In the genomic region with DNA sequence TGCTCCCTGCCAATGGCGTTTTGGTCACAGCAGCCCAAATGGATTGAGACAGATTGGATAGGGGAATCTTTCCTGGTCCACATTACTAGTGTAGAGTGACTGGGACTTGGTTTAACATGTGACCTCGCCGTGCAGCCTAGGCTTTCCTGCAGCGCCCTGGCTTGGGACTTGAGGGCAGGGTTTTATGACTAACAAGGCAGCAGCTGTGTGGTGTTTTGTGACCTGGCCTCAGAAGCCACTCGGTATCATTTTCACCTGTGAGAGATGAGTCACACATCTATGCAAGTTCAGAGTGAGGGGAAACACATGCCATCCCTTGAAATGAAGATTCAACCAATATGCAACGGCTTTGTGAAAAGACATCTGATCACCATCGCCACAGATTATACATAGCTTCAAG, we compare ENCODE assay signal across 34 mouse cellular contexts. TPM values are rescaled to one million over a fixed set of nuclear protein-coding genes. Genes with fewer than 3 reads are reported as not detected.
DNase-seq lines count a peak whose midpoint lies in the region; TF ChIP-seq lines count a peak whose summit lies in the region.
"Had no signal": no experiment of that assay in that cellular context is flagged by ENCODE, and none has a peak within 500 bp of the region (broad histone marks: within the 10 kb centered on the region; RNA-seq: fewer than 3 reads in every experiment).

No protein-coding gene starts in this region.

- no peak for TF ChIP-seq RAD21 in CH12.LX (IDR thresholded peaks at IDR 0.05; ENCODE audit: low read depth, low read length)

- H3K9ac ChIP-seq in CH12.LX (ENCODE audit: insufficient read depth, low read depth), result no peak overlapping the region
- H3K9ac ChIP-seq: embryonic facial prominence, embryonic 13.5 days; forebrain, embryonic 12.5 days; forebrain, embryonic 15.5 days; hindbrain, embryonic 12.5 days; hindbrain, embryonic 15.5 days had no signal

- no peak overlapping the region for H3ac ChIP-seq in C2C12 (ENCODE audit: control insufficient read depth, insufficient read length, low read depth)
- H3ac ChIP-seq in myocyte (ENCODE audit: control insufficient read depth, insufficient read length), result no peak overlapping the region

- no peak overlapping the region for H3K4me3 ChIP-seq in C2C12 (ENCODE audit: insufficient read depth, poor library complexity, severe bottlenecking)
- no peak overlapping the region for H3K4me3 ChIP-seq in CH12.LX (replicated peaks in 1 of 3; ENCODE audit: low read depth in 2 of 3, low read length in 2 of 3, poor library complexity in 1 of 3)
- H3K4me3 ChIP-seq in myocyte, result no peak overlapping the region
- H3K4me3 ChIP-seq: embryonic facial prominence, embryonic 10.5 days; embryonic facial prominence, embryonic 13.5 days; erythroblast, embryonic 14.5 days; forebrain, embryonic 12.5 days; forebrain, embryonic 15.5 days; hindbrain, embryonic 12.5 days; hindbrain, embryonic 15.5 days had no signal

- in situ Hi-C loops in CH12.LX (cut with MboI; ENCODE audit: low pct_ligation_motif_present, low pct_unique_long_range_greater_than_20kb, low sequenced_read_pairs), result no loop called here

- no peaks in the 10 kb centered on the region for H3K79me3 ChIP-seq in C2C12 (ENCODE audit: low read depth)

- peak; percentile 39 for TF ChIP-seq EP300 in CH12.LX (IDR thresholded peaks at IDR 0.05; ENCODE audit: low read length)

- H3K36me3 ChIP-seq in C2C12 (ENCODE audit: control insufficient read depth, insufficient read depth) (no peaks in the 10 kb centered on the region), CH12.LX (replicated peaks in 1 of 2; ENCODE audit: control insufficient read depth in 1 of 2, insufficient read depth in 1 of 2, low read length in 1 of 2) (no peaks in the 10 kb centered on the region), myocyte (ENCODE audit: control insufficient read depth, insufficient read depth) (no peaks in the 10 kb centered on the region)
- H3K36me3 ChIP-seq: embryonic facial prominence, embryonic 10.5 days; embryonic facial prominence, embryonic 13.5 days; forebrain, embryonic 12.5 days; forebrain, embryonic 15.5 days; G1E; hindbrain, embryonic 12.5 days; hindbrain, embryonic 15.5 days had no signal

- no peaks in the 10 kb centered on the region for H3K27me3 ChIP-seq in C2C12 (ENCODE audit: control insufficient read depth, insufficient read depth, insufficient read length)
- H3K27me3 ChIP-seq in CH12.LX (replicated peaks), result no peaks in the 10 kb centered on the region
- peaks cover 4% of the 10 kb centered on the region for H3K27me3 ChIP-seq in myocyte (ENCODE audit: control insufficient read depth, insufficient read depth, insufficient read length)
- H3K27me3 ChIP-seq: embryonic facial prominence, embryonic 13.5 days; forebrain, embryonic 12.5 days; forebrain, embryonic 15.5 days; hindbrain, embryonic 12.5 days; hindbrain, embryonic 15.5 days had no signal

- H3K27ac ChIP-seq in CH12.LX (ENCODE audit: insufficient read depth, low read depth), result no peak overlapping the region
- H3K27ac ChIP-seq: embryonic facial prominence, embryonic 10.5 days; embryonic facial prominence, embryonic 13.5 days; forebrain, embryonic 12.5 days; forebrain, embryonic 15.5 days; hindbrain, embryonic 12.5 days; hindbrain, embryonic 15.5 days had no signal

- H3K4me1 ChIP-seq in CH12.LX (ENCODE audit: control insufficient read depth in 1 of 2, insufficient read depth in 2 of 2), result peaks cover 3 to 4% of the 10 kb centered on the region in 2 experiments; a peak in 2 of 4 replicates

- H3K79me2 ChIP-seq in C2C12 (ENCODE audit: control insufficient read depth, insufficient read depth) (no peaks in the 10 kb centered on the region), CH12.LX (replicated peaks; ENCODE audit: control insufficient read depth, extremely low read depth, insufficient read depth, poor library complexity, severe bottlenecking) (no peaks in the 10 kb centered on the region), myocyte (ENCODE audit: control insufficient read depth, insufficient read depth) (no peaks in the 10 kb centered on the region)

- peaks cover 6% of the 10 kb centered on the region for H3K9me3 ChIP-seq in CH12.LX (replicated peaks; ENCODE audit: low read length)
- H3K9me3 ChIP-seq: embryonic facial prominence, embryonic 10.5 days; embryonic facial prominence, embryonic 13.5 days; forebrain, embryonic 15.5 days; G1E; hindbrain, embryonic 15.5 days had no signal

- dilution Hi-C loops in CH12.LX (cut with MboI; ENCODE audit: extremely low pct_ligation_motif_present, extremely low pct_unique_long_range_greater_than_20kb, low sequenced_read_pairs), result no loop called here

- no peak for TF ChIP-seq POLR2A in CH12.LX (IDR thresholded peaks at IDR 0.05; ENCODE audit: low read depth, low read length)
- no peak for TF ChIP-seq POLR2A in myocyte (IDR thresholded peaks at IDR 0.05; ENCODE audit: insufficient read length, low read depth)

- TF ChIP-seq CTCF in C2C12 (IDR thresholded peaks at IDR 0.05; ENCODE audit: control insufficient read depth, insufficient read depth, insufficient read length), result no peak
- TF ChIP-seq CTCF in CH12.LX (conservative IDR thresholded peaks at IDR 0.05 in 1 of 2, IDR thresholded peaks at IDR 0.05 in 1 of 2; ENCODE audit: low read depth in 2 of 2, low read length in 2 of 2), result no peak

- peak; percentile 26 for DNase-seq in CH12.LX (ENCODE audit: extremely low read depth)
- peak; percentile 26 for DNase-seq in gastrocnemius, postnatal 10 days
- DNase-seq in layer of hippocampus, adult 18-20 months (ENCODE audit: low spot score in 2 of 2), result no peak
- DNase-seq in c-Kit-positive CD71-positive TER-119-positive erythroid progenitor cells, embryonic 14.5 days (ENCODE audit: low spot score), result no peak
- DNase-seq in embryo, embryonic 11 days, result no peak
- DNase-seq: adrenal gland, postnatal 10 days; adrenal gland, postnatal 36 days; cerebellum, adult 11 months; cerebellum, adult 2 months; cerebellum, adult 9-11 months; cerebellum, postnatal 25 days; heart, adult 11 months had no signal

- H3K4me2 ChIP-seq in CH12.LX (ENCODE audit: insufficient read depth, low read depth, poor library complexity, severe bottlenecking) (no peak overlapping the region), myocyte (ENCODE audit: low read depth) (peak overlapping the region; percentile 36)
- H3K4me2 ChIP-seq: embryonic facial prominence, embryonic 13.5 days; forebrain, embryonic 12.5 days; forebrain, embryonic 15.5 days; heart, embryonic 11.5 days; hindbrain, embryonic 12.5 days; hindbrain, embryonic 15.5 days had no signal

TF ChIP-seq in C2C12, 6 proteins besides CTCF, POLR2A, EP300 and RAD21:
- TF ChIP-seq MYOD1 (IDR thresholded peaks at IDR 0.05; ENCODE audit: control insufficient read depth, insufficient read length, low read depth), result peak; percentile 70
- no peak for TF ChIP-seq MAX (IDR thresholded peaks at IDR 0.05)
- TF ChIP-seq USF1 (IDR thresholded peaks at IDR 0.05; ENCODE audit: low read depth), result no peak
- no peak for TF ChIP-seq FOSL1 (IDR thresholded peaks at IDR 0.05; ENCODE audit: insufficient read depth, low read length, poor library complexity, severe bottlenecking)
- TF ChIP-seq MYOG (IDR thresholded peaks at IDR 0.05; ENCODE audit: control insufficient read depth, extremely low read depth, insufficient read length), result no peak
- no peak for TF ChIP-seq CEBPB (IDR thresholded peaks at IDR 0.05; ENCODE audit: low read depth)
TF ChIP-seq in C2C12: peak in this region for 1.

TF ChIP-seq in CH12.LX, 34 proteins besides CTCF, POLR2A, EP300 and RAD21:
- TF ChIP-seq TCF12 (IDR thresholded peaks at IDR 0.05; ENCODE audit: low read depth, low read length) (peak; percentile 49; the same call in 1 of the 2 replicates), CHD2 (IDR thresholded peaks at IDR 0.05; ENCODE audit: low read length) (0 out of 2 replicates have a peak, but pooled peaks have one; percentile 21), MAX (IDR thresholded peaks at IDR 0.05; ENCODE audit: low read length) (peak; percentile 64), MYC (IDR thresholded peaks at IDR 0.05; ENCODE audit: low read depth, low read length) (0 out of 2 replicates have a peak, but pooled peaks have one; percentile 30), BHLHE40 (IDR thresholded peaks at IDR 0.05; ENCODE audit: low read depth, low read length) (peak; percentile 53; the same call in 1 of the 2 replicates), UBTF (IDR thresholded peaks at IDR 0.05; ENCODE audit: low read depth, low read length) (no peak), ETS1 (conservative IDR thresholded peaks at IDR 0.05; ENCODE audit: low read depth, low read length) (peak; percentile 50), CHD1 (IDR thresholded peaks at IDR 0.05; ENCODE audit: low read depth, low read length) (no peak)
TF ChIP-seq in CH12.LX: peak in this region for 6.

TF ChIP-seq in myocyte, 11 proteins besides CTCF, POLR2A, EP300 and RAD21:
- TF ChIP-seq MYOG (IDR thresholded peaks at IDR 0.05; ENCODE audit: control insufficient read depth in 1 of 3, insufficient read depth in 1 of 3, insufficient read length in 2 of 3, low read depth in 2 of 3) (peak; percentile 45 to 93 (median 79)), USF1 (IDR thresholded peaks at IDR 0.05; ENCODE audit: low read depth) (peak; percentile 15), MAX (IDR thresholded peaks at IDR 0.05; ENCODE audit: low read depth) (no peak), MYOD1 (IDR thresholded peaks at IDR 0.05; ENCODE audit: control insufficient read depth in 1 of 3, insufficient read length in 2 of 3, low read depth in 2 of 3) (peak; percentile 29 to 87 (median 69)), REST (IDR thresholded peaks at IDR 0.05; ENCODE audit: insufficient read depth, insufficient read length) (no peak), TCF12 (IDR thresholded peaks at IDR 0.05; ENCODE audit: insufficient read depth, poor library complexity, severe bottlenecking) (peak; percentile 49), TCF3 (IDR thresholded peaks at IDR 0.05; ENCODE audit: insufficient read length, low read depth) (no peak), E2F4 (IDR thresholded peaks at IDR 0.05; ENCODE audit: insufficient read depth) (no peak), SRF (IDR thresholded peaks at IDR 0.05; ENCODE audit: control insufficient read depth, insufficient read length, low read depth) (no peak)

RNA-seq across cellular contexts. Expression of a gene that starts 7.6 kb away (rescaled TPM):
- polyA plus RNA-seq in C2C12 (2012; fragmentation: generic; extraction: Trizol) (1.2 TPM), CH12.LX (2012; ENCODE audit: insufficient read length, low read depth) (not detected in 2 replicates), myocyte (2012; fragmentation: generic; extraction: Trizol) (77.7 TPM)
- total RNA-seq in CH12.LX (2012; rRNA removed) (not detected in 2 replicates), CH12.LX (2014; rRNA removed) (0.15 TPM in 1 of 2 replicates, not detected in the other)
- 100 to 1,000 TPM; 594 to 743 TPM for total RNA-seq in gastrocnemius, postnatal 10 days (2021)
- under 1 TPM; 0.76 to 0.99 TPM for total RNA-seq in layer of hippocampus, adult 18-20 months (2021)
- total RNA-seq: common myeloid progenitor, adult 5-6 weeks; hematopoietic stem cell, adult 5-6 weeks had no signal
- polyA plus RNA-seq: erythroblast, embryonic 14.5 days; G1E; Patski had no signal

RNA-seq across cellular contexts. Expression of a gene that starts 56.7 kb away (rescaled TPM):
- not detected for polyA plus RNA-seq in C2C12 (2012; fragmentation: generic; extraction: Trizol)
- not detected in 2 replicates for total RNA-seq in CH12.LX (2012; rRNA removed)
- total RNA-seq in CH12.LX (2014; rRNA removed), result not detected in 2 replicates
- not detected in 2 replicates for polyA plus RNA-seq in CH12.LX (2012; ENCODE audit: insufficient read length, low read depth)
- not detected for total RNA-seq in gastrocnemius, postnatal 10 days (2021)
- not detected for polyA plus RNA-seq in myocyte (2012; fragmentation: generic; extraction: Trizol)
- total RNA-seq in layer of hippocampus, adult 18-20 months (2021), result under 1 TPM; 0.51 to 0.69 TPM
- total RNA-seq: adrenal gland, adult 18-20 months; adrenal gland, postnatal 36 days; common myeloid progenitor, adult 5-6 weeks; G1E; gastrocnemius, postnatal 36 days; heart, adult 8-10 months; heart, postnatal 25 days; hematopoietic stem cell, adult 5-6 weeks had no signal
- polyA plus RNA-seq: cerebellum, adult 2 months; embryonic facial prominence, embryonic 10.5 days; embryonic facial prominence, embryonic 13.5 days; erythroblast, embryonic 14.5 days; G1E; heart, embryonic 14.5 days; heart, postnatal 0 days; intestine, embryonic 14.5 days; intestine, postnatal 0 days; Patski had no signal

Comparison
In these comparisons a context has a peak if more than half of its experiments do, and no peak if none do; other contexts are left out.
1. DNase-seq: peak in CH12.LX (single experiment) and gastrocnemius, postnatal 10 days (single experiment); none in layer of hippocampus, adult 18-20 months (0 of 2), c-Kit-positive CD71-positive TER-119-positive erythroid progenitor cells, embryonic 14.5 days (single experiment) and embryo, embryonic 11 days (single experiment).
2. RNA of a gene that starts 7.6 kb away (total RNA-seq): 594 to 743 TPM in gastrocnemius, postnatal 10 days; 0.76 to 0.99 TPM in layer of hippocampus, adult 18-20 months and 0.15 TPM in CH12.LX; every median in the first group is over 100 times any median in the second.